Mouse (Mus musculus) ES-E14 (cell line): Measurements from ENCODE around the gene Hist1h2bf.

Source experiments
- MAFK ChIP-seq: IDR thresholded peaks from 2 replicates; pipeline ENCODE4 v1.6.1; 2014; ENCODE audit warnings: mild to moderate bottlenecking, low read depth, low read length, inconsistent platforms; ENCODE audit not compliant: insufficient read depth
- ZNF384 ChIP-seq: IDR thresholded peaks from 2 replicates; pipeline ENCODE4 v1.6.1; 2012; ENCODE audit warnings: low read depth, low read length, inconsistent platforms

DNA sequence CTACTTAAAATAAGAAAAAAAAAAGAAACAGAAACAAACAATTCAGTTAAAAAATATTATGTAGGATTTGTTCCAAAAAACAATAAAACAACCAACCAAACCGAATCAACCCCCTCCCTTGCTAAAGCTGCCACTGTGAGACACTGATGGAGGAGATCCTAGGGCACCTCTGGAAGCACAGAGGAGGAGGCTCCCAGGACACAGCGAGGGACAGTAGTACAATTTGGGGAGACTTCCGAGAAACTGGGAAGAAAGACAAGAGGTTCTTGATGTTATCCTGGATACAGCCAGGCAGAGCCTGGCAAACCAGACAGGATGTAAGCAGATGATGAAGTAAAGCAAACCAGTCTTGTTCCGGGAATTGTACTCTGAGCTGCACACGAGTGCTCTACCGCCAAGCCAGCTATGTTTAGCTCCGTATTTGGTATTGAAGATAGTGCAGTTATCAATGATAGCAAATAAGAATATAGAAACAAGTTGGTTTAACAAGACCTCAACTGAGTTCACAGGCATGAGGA is 29.2 kb upstream of the Hist1h2bf start:
- no peak for TF ChIP-seq ZNF384
- TF ChIP-seq MAFK: no peak
